Mouse (Mus musculus) spleen, postnatal 4 days (tissue): ENCODE results near the gene Zfp616.

Experiments used
- DNase-seq, 2 experiments: peaks; one replicate each; pipeline ENCODE4 v3.0.0; 2022; ENCODE audit warnings: low spot score in 2 of 2

Zfp616 gene

GRCm38 (mm10) chr11:74069655-74070054 lies at the start of gene Zfp616:
Gene Zfp616 (plus strand): TSS chr11:74069955.
- DNase-seq = no peak

GRCm38 (mm10) chr11:74051347-74051746 lies 18.4 kb upstream of the Zfp616 start:
- DNase-seq = no peak

GRCm38 (mm10) chr11:74056451-74056850 lies 13.3 kb upstream of the Zfp616 start, which contains the start of the genes Olfr139 and Olfr399:
Gene Olfr139 (minus strand): TSS chr11:74056551.
Gene Olfr399 (minus strand): TSS chr11:74056615.
- no peak for DNase-seq

GRCm38 (mm10) chr11:74100724-74101123 lies 31.0 kb downstream of the Zfp616 start:
- no peak for DNase-seq

- DNase-seq = no peak
These were observed 31.8 kb downstream of the Zfp616 start for GRCm38 (mm10) chr11:74101507-74101906.

- no peak for DNase-seq
These were observed 35.3 kb downstream of the Zfp616 start for GRCm38 (mm10) chr11:74105066-74105465.

GRCm38 (mm10) chr11:74113412-74113811 lies 43.7 kb downstream of the Zfp616 start, which contains the start of gene Olfr401:
Gene Olfr401 (plus strand): TSS chr11:74113712.
- no peak for DNase-seq
